Mouse (Mus musculus): Measurements from ENCODE around the gene Prr3. TPM values are rescaled to one million over a fixed set of nuclear protein-coding genes. Genes with fewer than 3 reads are reported as not detected.
A peak's percentile ranks its signal among the peaks of the same experiment; 100 is the strongest.

Prr3 gene
- polyA plus RNA-seq (2012; ENCODE audit: insufficient read depth, insufficient read length, missing spikeins), result 15.6 and 19.5 TPM in 2 replicates

- H3K4me3 ChIP-seq (ENCODE audit: insufficient read depth, low read length), result peak within 1 kb of the TSS; percentile 92
Measured at GRCm38 (mm10) chr17:35979401-35980362, at the start of gene Prr3, which contains the start of gene Gnl1. Prr3 (minus strand) TSS chr17:35980236. Gnl1 (plus strand) TSS chr17:35979851.

GRCm38 (mm10) chr17:36028879-36029619 lies 49.0 kb upstream of the Prr3 start:
- Histone ChIP-seq H3K4me3 (ENCODE audit: insufficient read depth, low read length) (no peak overlapping the region), H3K27ac (ENCODE audit: insufficient read depth, low read depth, low read length) (no peak overlapping the region), H3K4me1 (ENCODE audit: control insufficient read depth, insufficient read depth, low read length) (peaks cover 14% of the 10 kb centered on the region)
- TF ChIP-seq POLR2A (IDR thresholded peaks at IDR 0.05; ENCODE audit: borderline replicate concordance, low read depth, low read length) (no peak), CTCF (IDR thresholded peaks at IDR 0.05; ENCODE audit: low read depth, low read length) (no peak)

More at GRCm38 (mm10) chr17:35979401-35980362, at the start of gene Prr3, which contains the start of gene Gnl1:
- no peak for TF ChIP-seq CTCF (IDR thresholded peaks at IDR 0.05; ENCODE audit: low read depth, low read length)
- no peak for TF ChIP-seq POLR2A (IDR thresholded peaks at IDR 0.05; ENCODE audit: borderline replicate concordance, low read depth, low read length)
- H3K4me1 ChIP-seq (ENCODE audit: control insufficient read depth, insufficient read depth, low read length), result peaks cover 4% of the 10 kb centered on the region
- peak within 1 kb of the TSS; percentile 81 for H3K27ac ChIP-seq (ENCODE audit: insufficient read depth, low read depth, low read length)

GRCm38 (mm10) chr17:36027663-36028062 lies 47.6 kb upstream of the Prr3 start:
- Histone ChIP-seq H3K27ac (ENCODE audit: insufficient read depth, low read depth, low read length) (no peak overlapping the region), H3K4me1 (ENCODE audit: control insufficient read depth, insufficient read depth, low read length) (peaks cover 25% of the 10 kb centered on the region), H3K4me3 (ENCODE audit: insufficient read depth, low read length) (no peak overlapping the region)
- TF ChIP-seq POLR2A (IDR thresholded peaks at IDR 0.05; ENCODE audit: borderline replicate concordance, low read depth, low read length) (no peak), CTCF (IDR thresholded peaks at IDR 0.05; ENCODE audit: low read depth, low read length) (no peak)

GRCm38 (mm10) chr17:36025901-36026300 lies 45.9 kb upstream of the Prr3 start:
- H3K4me3 ChIP-seq (ENCODE audit: insufficient read depth, low read length), result no peak overlapping the region
- H3K4me1 ChIP-seq (ENCODE audit: control insufficient read depth, insufficient read depth, low read length), result peaks cover 31% of the 10 kb centered on the region
- TF ChIP-seq CTCF (IDR thresholded peaks at IDR 0.05; ENCODE audit: low read depth, low read length) (no peak), POLR2A (IDR thresholded peaks at IDR 0.05; ENCODE audit: borderline replicate concordance, low read depth, low read length) (no peak)
- no peak overlapping the region for H3K27ac ChIP-seq (ENCODE audit: insufficient read depth, low read depth, low read length)

- TF ChIP-seq POLR2A (IDR thresholded peaks at IDR 0.05; ENCODE audit: borderline replicate concordance, low read depth, low read length) (no peak), CTCF (IDR thresholded peaks at IDR 0.05; ENCODE audit: low read depth, low read length) (no peak)
- H3K4me1 ChIP-seq (ENCODE audit: control insufficient read depth, insufficient read depth, low read length), result peaks cover 32% of the 10 kb centered on the region
- H3K27ac ChIP-seq (ENCODE audit: insufficient read depth, low read depth, low read length), result no peak overlapping the region
- H3K4me3 ChIP-seq (ENCODE audit: insufficient read depth, low read length), result no peak overlapping the region
Measured at GRCm38 (mm10) chr17:36025197-36025596, 45.2 kb upstream of the Prr3 start.

GRCm38 (mm10) chr17:36023710-36024654 lies 43.9 kb upstream of the Prr3 start:
- peak overlapping the region; percentile 39 for H3K4me3 ChIP-seq (ENCODE audit: insufficient read depth, low read length)
- H3K27ac ChIP-seq (ENCODE audit: insufficient read depth, low read depth, low read length), result peak overlapping the region; percentile 98
- TF ChIP-seq POLR2A (IDR thresholded peaks at IDR 0.05; ENCODE audit: borderline replicate concordance, low read depth, low read length) (no peak), CTCF (IDR thresholded peaks at IDR 0.05; ENCODE audit: low read depth, low read length) (no peak)
- peaks cover 35% of the 10 kb centered on the region for H3K4me1 ChIP-seq (ENCODE audit: control insufficient read depth, insufficient read depth, low read length)

- TF ChIP-seq CTCF (IDR thresholded peaks at IDR 0.05; ENCODE audit: low read depth, low read length) (no peak), POLR2A (IDR thresholded peaks at IDR 0.05; ENCODE audit: borderline replicate concordance, low read depth, low read length) (no peak)
- H3K4me3 ChIP-seq (ENCODE audit: insufficient read depth, low read length), result no peak overlapping the region
- H3K4me1 ChIP-seq (ENCODE audit: control insufficient read depth, insufficient read depth, low read length), result peaks cover 35% of the 10 kb centered on the region
- peak overlapping the region; percentile 55; the same call in 1 of the 2 replicates for H3K27ac ChIP-seq (ENCODE audit: insufficient read depth, low read depth, low read length)
Measured at GRCm38 (mm10) chr17:36022922-36023321, 42.9 kb upstream of the Prr3 start.

- H3K27ac ChIP-seq (ENCODE audit: insufficient read depth, low read depth, low read length), result no peak overlapping the region
- H3K4me1 ChIP-seq (ENCODE audit: control insufficient read depth, insufficient read depth, low read length), result peaks cover 35% of the 10 kb centered on the region
Measured at GRCm38 (mm10) chr17:36022098-36022497, 42.1 kb upstream of the Prr3 start.

GRCm38 (mm10) chr17:36021309-36021708 lies 41.3 kb upstream of the Prr3 start:
- no peak overlapping the region for H3K4me3 ChIP-seq (ENCODE audit: insufficient read depth, low read length)
- TF ChIP-seq POLR2A (IDR thresholded peaks at IDR 0.05; ENCODE audit: borderline replicate concordance, low read depth, low read length) (no peak), CTCF (IDR thresholded peaks at IDR 0.05; ENCODE audit: low read depth, low read length) (no peak)
- peaks cover 35% of the 10 kb centered on the region for H3K4me1 ChIP-seq (ENCODE audit: control insufficient read depth, insufficient read depth, low read length)
- H3K27ac ChIP-seq (ENCODE audit: insufficient read depth, low read depth, low read length), result peak overlapping the region; percentile 58

More at GRCm38 (mm10) chr17:36022098-36022497, 42.1 kb upstream of the Prr3 start:
- TF ChIP-seq POLR2A (IDR thresholded peaks at IDR 0.05; ENCODE audit: borderline replicate concordance, low read depth, low read length) (no peak), CTCF (IDR thresholded peaks at IDR 0.05; ENCODE audit: low read depth, low read length) (no peak)
- H3K4me3 ChIP-seq (ENCODE audit: insufficient read depth, low read length), result no peak overlapping the region
